Mouse (Mus musculus) limb, embryonic 11.5 days (tissue): ENCODE data around the gene Gm11172. TPM values are rescaled to one million over a fixed set of nuclear protein-coding genes. Genes with fewer than 3 reads are reported as not detected.

Experiments
- ATAC-seq: fragments of 200-750 bp; cut with Nextera tagmentation; 2 replicates; pipeline ENCODE4 v1.8.0; 2017; ENCODE audit warnings: low read depth; ENCODE audit not compliant: insufficient number of reproducible peaks, low FRiP score, low TSS enrichment
- DNase-seq: peaks from one replicate; pipeline ENCODE4 v3.0.0-alpha.2; 2015; ENCODE audit warnings: low spot score
- H3K27ac ChIP-seq: fragments of 300-500 bp; sonication (generic); replicated peaks from 2 replicates; pipeline ENCODE4 v1.5.1; 2014; ENCODE audit warnings: low read depth, mild to moderate bottlenecking, low read length
- H3K27me3 ChIP-seq: fragments of 300-500 bp; sonication (generic); 2 replicates; pipeline ENCODE4 v1.6.1; 2014; ENCODE audit warnings: mild to moderate bottlenecking, low read length, mixed read lengths; ENCODE audit not compliant: control insufficient read depth, insufficient read depth
- H3K36me3 ChIP-seq: fragments of 300-500 bp; sonication (generic); 2 replicates; pipeline ENCODE4 v1.6.1; 2014; ENCODE audit warnings: mild to moderate bottlenecking, low read length, moderate library complexity, mixed read lengths; ENCODE audit not compliant: control insufficient read depth, insufficient read depth
- H3K4me1 ChIP-seq: fragments of 300-500 bp; sonication (generic); 2 replicates; pipeline ENCODE4 v1.6.1; 2014; ENCODE audit warnings: low read length, mixed read lengths; ENCODE audit not compliant: control insufficient read depth, insufficient read depth
- H3K4me2 ChIP-seq: fragments of 300-500 bp; sonication (generic); 2 replicates; pipeline ENCODE4 v1.6.1; 2014; ENCODE audit warnings: low read depth, mild to moderate bottlenecking, moderate library complexity; ENCODE audit not compliant: severe bottlenecking
- H3K4me3 ChIP-seq: fragments of 300-500 bp; sonication (generic); 2 replicates; pipeline ENCODE4 v1.5.1; 2014; ENCODE audit warnings: low read depth, low read length
- H3K9ac ChIP-seq: fragments of 300-500 bp; sonication (generic); 2 replicates; pipeline ENCODE4 v1.6.1; 2014; ENCODE audit warnings: mild to moderate bottlenecking, low read length
- H3K9me3 ChIP-seq: fragments of 300-500 bp; sonication (generic); 2 replicates; pipeline ENCODE4 v1.6.1; 2016; ENCODE audit warnings: low read length; ENCODE audit not compliant: control insufficient read depth
- WGBS: fragments of 180-500 bp; shearing (Covaris S2); extraction: QIAGEN DNeasy Blood & Tissue Kit; methylation state at CpG from one replicate; pipeline ENCODE4 v1.1.7; 2014; 5-methylcytosine and 5-hydroxymethylcytosine counted together
- polyA plus RNA-seq: library from polyadenylated mRNA; unstranded; fragments of >200 nt; fragmentation: Nextera tagmentation; extraction: Ambion mirVana; gene quantifications from 2 replicates; pipeline ENCODE4 v1.2.1, GENCODE M21; 2014

Gene Gm11172
- polyA plus RNA-seq, 1 experiment from 2014 or later = not detected

GRCm38 (mm10) chr16:10861408-10861807 lies 48.7 kb downstream of the Gm11172 start:
- Histone ChIP-seq H3K9me3 (no peaks in the 10 kb centered on the region), H3K4me1 (peaks cover 9% of the 10 kb centered on the region), H3K27me3 (no peaks in the 10 kb centered on the region), H3K9ac (no peak overlapping the region), H3K4me3 (no peak overlapping the region), H3K4me2 (no peak overlapping the region), H3K27ac (no peak overlapping the region), H3K36me3 (no peaks in the 10 kb centered on the region)
- DNase-seq = no peak
- ATAC-seq = no peak
- WGBS = 78% methylated on average over 3 of the region's 3 CpGs

Other genes with a start within 250 kb of the Gm11172 start
- 5.2 and 5.5 TPM in 2 replicates for gene Socs1, start 27.4 kb upstream of the Gm11172 start, polyA plus RNA-seq
- gene Tnp2, start 24.3 kb upstream of the Gm11172 start, polyA plus RNA-seq = not detected in 2 replicates
- gene Prm3, start 22.0 kb upstream of the Gm11172 start, polyA plus RNA-seq = not detected in 2 replicates
- gene Prm2, start 16.8 kb upstream of the Gm11172 start, polyA plus RNA-seq = not detected in 2 replicates
- gene Prm1, start 7.1 kb upstream of the Gm11172 start, polyA plus RNA-seq = not detected in 2 replicates
- 4.3 and 4.7 TPM in 2 replicates for gene Rmi2, start 22.1 kb downstream of the Gm11172 start, polyA plus RNA-seq
- 54.2 and 56.4 TPM in 2 replicates for gene Snn, start 248.0 kb downstream of the Gm11172 start, polyA plus RNA-seq